Mouse (Mus musculus): Measurements from ENCODE around the gene Sgms1. TPM values are rescaled to one million over a fixed set of nuclear protein-coding genes. Genes with fewer than 3 reads are reported as not detected.
A peak's percentile ranks its signal among the peaks of the same experiment; 100 is the strongest.

Sgms1 gene
- total and polyA plus RNA-seq, 3 experiments: 27.0 to 62.1 (median 60.5) TPM

- intact Hi-C loops (cut with DNase I): no loop called here
- peaks cover 4% of the 10 kb centered on the region for H3K4me1 ChIP-seq (ENCODE audit: control insufficient read depth, insufficient read depth, low read length)
- H3K27me3 ChIP-seq (ENCODE audit: control insufficient read depth, insufficient read depth, low read length): no peaks in the 10 kb centered on the region
- no peaks in the 10 kb centered on the region for H3K79me2 ChIP-seq (replicated peaks; ENCODE audit: control insufficient read depth, insufficient read depth, low read length)
- DNase-seq: peak in 1 of 2 experiments; percentile 59
- H3K27ac ChIP-seq: peak overlapping the region; percentile 15; the same call in 1 of the 2 replicates
- WGBS: 69% methylated on average over 9 of the region's 9 CpGs
- no peak overlapping the region for H3K9ac ChIP-seq (ENCODE audit: low read depth, low read length)
- no peak overlapping the region for H3K4me3 ChIP-seq
- peaks cover 3% of the 10 kb centered on the region; the same call in 1 of the 2 replicates for H3K36me3 ChIP-seq (ENCODE audit: control insufficient read depth, insufficient read depth, low read length)
- TF ChIP-seq CTCF (IDR thresholded peaks at IDR 0.05): no peak
- no peak for TF ChIP-seq EP300 (IDR thresholded peaks at IDR 0.05; ENCODE audit: insufficient read depth, low read depth, low read length)
- TF ChIP-seq POLR2A (IDR thresholded peaks at IDR 0.05; ENCODE audit: insufficient read depth, low read depth, low read length): no peak
Observed at GRCm38 (mm10) chr19:32266385-32267252, 122.9 kb downstream of the Sgms1 start.

DNA sequence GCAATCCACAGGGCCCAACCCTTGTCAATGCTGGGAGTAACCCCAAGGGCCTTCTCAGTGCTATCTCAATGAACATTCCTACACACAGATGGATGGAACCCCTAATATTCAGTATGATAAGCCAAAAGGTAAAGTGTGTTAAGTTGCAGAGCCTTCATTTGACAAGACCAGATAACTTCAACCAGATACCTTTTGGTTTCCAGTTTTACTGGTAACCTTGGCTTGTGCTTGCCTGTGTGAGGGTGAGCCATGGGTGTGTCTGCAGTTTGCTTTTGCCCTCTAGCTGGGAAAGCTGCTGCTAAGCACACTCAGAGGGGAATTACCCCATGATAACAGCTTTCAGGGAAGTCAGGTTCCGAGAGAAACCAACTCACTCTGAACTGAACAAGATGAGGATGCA is 125.8 kb downstream of the Sgms1 start:
- Histone ChIP-seq H3K36me3 (ENCODE audit: control insufficient read depth, insufficient read depth, low read length) (peaks cover 8% of the 10 kb centered on the region; the same call in 1 of the 2 replicates), H3K27ac (no peak overlapping the region), H3K4me3 (no peak overlapping the region), H3K79me2 (replicated peaks; ENCODE audit: control insufficient read depth, insufficient read depth, low read length) (no peaks in the 10 kb centered on the region; the same call in 1 of the 2 replicates), H3K4me1 (ENCODE audit: control insufficient read depth, insufficient read depth, low read length) (peaks cover 2% of the 10 kb centered on the region; the same call in 1 of the 2 replicates), H3K9ac (ENCODE audit: low read depth, low read length) (no peak overlapping the region), H3K27me3 (ENCODE audit: control insufficient read depth, insufficient read depth, low read length) (no peaks in the 10 kb centered on the region)
- WGBS: 77% methylated on average over 1 of the region's 1 CpGs
- DNase-seq: no peak
- TF ChIP-seq POLR2A (IDR thresholded peaks at IDR 0.05; ENCODE audit: insufficient read depth, low read depth, low read length) (no peak), EP300 (IDR thresholded peaks at IDR 0.05; ENCODE audit: insufficient read depth, low read depth, low read length) (no peak), CTCF (IDR thresholded peaks at IDR 0.05) (no peak)
- intact Hi-C loops (cut with DNase I): loop anchor here (1.0 kb wide), 1 partner anchor 27 kb away; no protein-coding TSS in a partner anchor

DNA sequence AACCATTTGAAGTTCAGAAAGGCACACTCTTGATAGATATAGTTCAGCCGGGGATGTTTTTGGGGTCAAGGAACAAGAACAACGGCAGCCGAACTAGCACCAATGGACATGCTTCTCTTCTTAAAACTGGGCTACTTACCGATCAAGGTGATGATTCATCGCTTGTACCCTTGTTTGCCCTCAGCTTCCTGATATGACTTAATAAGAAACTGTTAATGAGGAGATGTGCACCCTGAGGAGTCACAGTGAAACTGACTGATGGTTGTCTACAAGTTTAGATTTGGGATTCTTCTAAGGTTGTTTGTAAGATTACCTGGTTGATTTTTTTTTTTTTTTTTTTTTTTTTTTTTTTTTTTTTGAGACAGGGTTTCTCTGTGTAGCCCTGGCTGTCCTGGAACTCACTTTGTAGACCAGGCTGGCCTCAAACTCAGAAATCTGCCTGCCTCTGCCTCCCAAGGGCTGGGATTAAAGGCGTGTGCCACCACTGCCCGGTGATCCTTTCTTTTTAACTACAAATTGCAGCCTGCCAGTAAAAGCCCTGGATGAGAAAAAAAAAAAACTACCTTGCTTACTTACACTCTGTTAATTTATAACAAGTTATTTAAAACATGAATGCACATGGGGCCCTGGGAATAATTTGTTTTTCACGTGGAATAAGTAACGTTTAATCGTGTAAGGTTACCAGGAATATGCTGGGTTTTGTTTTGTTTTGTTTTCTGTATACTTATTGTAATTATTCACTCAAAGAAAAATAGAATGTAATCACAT is 126.5 kb downstream of the Sgms1 start:
- no peak for TF ChIP-seq POLR2A (IDR thresholded peaks at IDR 0.05; ENCODE audit: insufficient read depth, low read depth, low read length)
- TF ChIP-seq CTCF (IDR thresholded peaks at IDR 0.05): no peak
- TF ChIP-seq EP300 (IDR thresholded peaks at IDR 0.05; ENCODE audit: insufficient read depth, low read depth, low read length): no peak
- Histone ChIP-seq H3K9ac (ENCODE audit: low read depth, low read length) (no peak overlapping the region), H3K36me3 (ENCODE audit: control insufficient read depth, insufficient read depth, low read length) (peaks cover 8% of the 10 kb centered on the region; the same call in 1 of the 2 replicates), H3K27me3 (ENCODE audit: control insufficient read depth, insufficient read depth, low read length) (no peaks in the 10 kb centered on the region), H3K27ac (no peak overlapping the region), H3K4me3 (no peak overlapping the region), H3K4me1 (ENCODE audit: control insufficient read depth, insufficient read depth, low read length) (peaks cover 6% of the 10 kb centered on the region), H3K79me2 (replicated peaks; ENCODE audit: control insufficient read depth, insufficient read depth, low read length) (no peaks in the 10 kb centered on the region; the same call in 1 of the 2 replicates)
- WGBS: 89% methylated on average over 10 of the region's 10 CpGs
- intact Hi-C loops (cut with DNase I): loop anchor here (1.0 kb wide), 1 partner anchor 27 kb away; no protein-coding TSS in a partner anchor
- no peak for DNase-seq

GRCm38 (mm10) chr19:32260869-32261688 is 128.4 kb downstream of the Sgms1 start:
- DNase-seq: no peak
- Histone ChIP-seq H3K79me2 (replicated peaks; ENCODE audit: control insufficient read depth, insufficient read depth, low read length) (no peaks in the 10 kb centered on the region; the same call in 1 of the 2 replicates), H3K27ac (no peak overlapping the region; the same call in 1 of the 2 replicates), H3K27me3 (ENCODE audit: control insufficient read depth, insufficient read depth, low read length) (no peaks in the 10 kb centered on the region), H3K4me1 (ENCODE audit: control insufficient read depth, insufficient read depth, low read length) (peaks cover 4% of the 10 kb centered on the region), H3K9ac (ENCODE audit: low read depth, low read length) (no peak overlapping the region), H3K4me3 (no peak overlapping the region), H3K36me3 (ENCODE audit: control insufficient read depth, insufficient read depth, low read length) (peaks cover 5% of the 10 kb centered on the region)
- TF ChIP-seq EP300 (IDR thresholded peaks at IDR 0.05; ENCODE audit: insufficient read depth, low read depth, low read length) (no peak), CTCF (IDR thresholded peaks at IDR 0.05) (no peak), POLR2A (IDR thresholded peaks at IDR 0.05; ENCODE audit: insufficient read depth, low read depth, low read length) (no peak)
- intact Hi-C loops (cut with DNase I): no loop called here
- 57% methylated on average over 8 of the region's 8 CpGs for WGBS

DNA sequence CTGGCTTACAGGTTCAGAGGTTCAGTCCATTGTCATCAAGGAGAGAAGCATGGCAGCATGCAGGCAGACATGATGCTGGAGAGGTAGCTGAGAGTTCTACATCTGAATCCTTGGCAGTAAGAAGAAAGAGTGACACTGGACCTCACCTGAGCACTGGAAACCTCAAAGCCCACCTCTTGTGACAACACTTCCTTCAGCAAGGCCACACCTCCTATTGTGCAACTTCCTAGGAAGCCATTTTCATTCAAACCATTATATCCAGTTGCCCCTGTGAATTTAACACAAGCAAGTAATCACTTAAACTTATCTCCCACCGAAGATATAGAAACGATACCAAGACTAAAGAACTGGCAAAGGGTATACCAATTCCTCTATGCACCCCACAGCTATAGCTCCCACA is 129.7 kb downstream of the Sgms1 start:
- H3K27me3 ChIP-seq (ENCODE audit: control insufficient read depth, insufficient read depth, low read length): no peaks in the 10 kb centered on the region
- H3K36me3 ChIP-seq (ENCODE audit: control insufficient read depth, insufficient read depth, low read length): peaks cover 9% of the 10 kb centered on the region
- peaks cover 7% of the 10 kb centered on the region for H3K4me1 ChIP-seq (ENCODE audit: control insufficient read depth, insufficient read depth, low read length)
- 83% methylated on average over 2 of the region's 2 CpGs for WGBS
- no peak for DNase-seq
- H3K79me2 ChIP-seq (replicated peaks; ENCODE audit: control insufficient read depth, insufficient read depth, low read length): no peaks in the 10 kb centered on the region; the same call in 1 of the 2 replicates
- intact Hi-C loops (cut with DNase I): loop anchor here (5.0 kb wide), 1 partner anchor 37 kb away; no protein-coding TSS in a partner anchor
- no peak overlapping the region for H3K9ac ChIP-seq (ENCODE audit: low read depth, low read length)
- no peak for TF ChIP-seq EP300 (IDR thresholded peaks at IDR 0.05; ENCODE audit: insufficient read depth, low read depth, low read length)
- no peak for TF ChIP-seq CTCF (IDR thresholded peaks at IDR 0.05)
- no peak for TF ChIP-seq POLR2A (IDR thresholded peaks at IDR 0.05; ENCODE audit: insufficient read depth, low read depth, low read length)
- no peak overlapping the region for H3K27ac ChIP-seq
- H3K4me3 ChIP-seq: no peak overlapping the region

All from heart, adult 2 months (tissue).